Mouse (Mus musculus) small intestine, adult 2 months (tissue): ENCODE measurements around the gene Smug1. TPM values are rescaled to one million over a fixed set of nuclear protein-coding genes. Genes with fewer than 3 reads are reported as not detected.

Source experiments
- H3K27ac ChIP-seq: fragments of 200-500 bp; 2 replicates; pipeline ENCODE4 v1.5.1; 2012; ENCODE audit warnings: low read depth, low read length, control low read depth, inconsistent platforms; ENCODE audit not compliant: insufficient read depth
- H3K27me3 ChIP-seq: fragments of 200-500 bp; 2 replicates; pipeline ENCODE4 v1.6.1; 2012; ENCODE audit warnings: mild to moderate bottlenecking, moderate library complexity, low read length, inconsistent platforms; ENCODE audit not compliant: control insufficient read depth, insufficient read depth
- H3K36me3 ChIP-seq: fragments of 200-500 bp; 2 replicates; pipeline ENCODE4 v1.6.1; 2012; ENCODE audit warnings: mild to moderate bottlenecking, low read length, control low read depth, inconsistent platforms; ENCODE audit not compliant: control insufficient read depth, insufficient read depth
- H3K4me1 ChIP-seq: fragments of 200-500 bp; 2 replicates; pipeline ENCODE4 v1.6.1; 2012; ENCODE audit warnings: low read length, inconsistent platforms, mixed read lengths; ENCODE audit not compliant: control insufficient read depth, insufficient read depth, insufficient read length
- H3K4me3 ChIP-seq: fragments of 200-500 bp; 2 replicates; pipeline ENCODE4 v1.5.1; 2012; ENCODE audit warnings: low read depth, mild to moderate bottlenecking, control low read depth, inconsistent platforms, low read length, moderate library complexity
- CTCF ChIP-seq: fragments of 200-500 bp; IDR thresholded peaks from 2 replicates; pipeline ENCODE4 v1.5.1; 2012; ENCODE audit warnings: low read depth, mild to moderate bottlenecking, control low read depth, inconsistent platforms, low read length, moderate library complexity, mixed read lengths; ENCODE audit not compliant: insufficient replicate concordance, insufficient read length; ENCODE audit errors: extremely low read depth
- POLR2A ChIP-seq: fragments of 200-500 bp; IDR thresholded peaks from 2 replicates; pipeline ENCODE4 v1.6.1; 2012; ENCODE audit warnings: low read depth, mild to moderate bottlenecking, control low read depth, inconsistent platforms, low read length, moderate library complexity
- WGBS: fragments of 180-500 bp; shearing (Covaris S2); methylation state at CpG from one replicate; pipeline ENCODE4 v1.1.7; 2018; 5-methylcytosine and 5-hydroxymethylcytosine counted together
- polyA plus RNA-seq: library from polyadenylated mRNA; depleted of rRNA; stranded (reverse); fragments of >200 nt; gene quantifications from 2 replicates; pipeline ENCODE4 v1.2.3, GENCODE M21; 2012

The Smug1 gene
- polyA plus RNA-seq, 1 experiment, result 9.8 TPM

DNA sequence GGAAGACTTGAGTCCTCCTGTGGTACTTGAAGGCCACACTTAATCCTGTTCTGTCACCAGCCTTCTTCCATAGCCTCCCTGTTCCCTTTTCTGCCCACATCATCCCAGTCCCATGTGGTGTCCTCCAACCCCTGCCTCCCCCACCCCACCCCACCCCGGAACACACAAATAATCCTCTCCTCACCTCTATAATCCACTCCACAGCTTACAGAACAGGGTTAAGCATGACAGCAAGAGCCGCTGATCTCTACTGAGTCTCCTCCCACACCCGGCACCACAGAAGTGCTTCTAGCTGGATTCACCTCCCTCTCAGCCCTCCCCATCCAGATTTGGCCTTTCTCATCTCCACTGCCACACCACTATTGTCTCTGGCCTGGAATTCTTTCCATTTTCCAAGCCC, 894 bp upstream of the Smug1 start:
- Histone ChIP-seq H3K4me1 (peaks cover 33% of the 10 kb centered on the region), H3K27me3 (peaks cover 29% of the 10 kb centered on the region), H3K36me3 (no peaks in the 10 kb centered on the region), H3K27ac (no peak overlapping the region), H3K4me3 (no peak overlapping the region)
- no peak for TF ChIP-seq POLR2A
- no peak for TF ChIP-seq CTCF
- WGBS, result 43% methylated on average over 3 of the region's 3 CpGs

DNA sequence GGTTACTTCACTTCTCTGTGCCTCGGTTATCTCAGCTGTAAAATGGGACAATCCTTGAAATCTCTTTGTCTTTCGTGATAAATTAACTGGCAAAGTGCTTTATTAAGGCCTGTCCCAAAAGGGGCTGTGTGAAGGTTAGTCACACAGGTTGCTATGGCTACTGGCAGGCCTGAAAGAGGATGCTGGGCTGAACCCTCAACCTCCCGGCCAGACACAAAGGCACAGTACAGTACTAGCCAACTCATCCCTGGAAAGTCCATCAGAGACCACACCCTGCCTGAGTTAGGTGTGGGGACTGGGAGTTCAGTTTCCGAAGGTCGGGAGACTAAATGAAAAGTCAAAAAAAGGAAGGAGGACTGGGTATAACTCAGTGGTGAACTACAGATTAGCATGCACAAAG, 968 bp downstream of the Smug1 start:
- Histone ChIP-seq H3K36me3 (no peaks in the 10 kb centered on the region), H3K4me3 (no peak overlapping the region), H3K27me3 (peaks cover 18% of the 10 kb centered on the region), H3K4me1 (peaks cover 25% of the 10 kb centered on the region), H3K27ac (no peak overlapping the region)
- WGBS, result 50% methylated on average over 5 of the region's 5 CpGs
- TF ChIP-seq CTCF (no peak), POLR2A (no peak)

DNA sequence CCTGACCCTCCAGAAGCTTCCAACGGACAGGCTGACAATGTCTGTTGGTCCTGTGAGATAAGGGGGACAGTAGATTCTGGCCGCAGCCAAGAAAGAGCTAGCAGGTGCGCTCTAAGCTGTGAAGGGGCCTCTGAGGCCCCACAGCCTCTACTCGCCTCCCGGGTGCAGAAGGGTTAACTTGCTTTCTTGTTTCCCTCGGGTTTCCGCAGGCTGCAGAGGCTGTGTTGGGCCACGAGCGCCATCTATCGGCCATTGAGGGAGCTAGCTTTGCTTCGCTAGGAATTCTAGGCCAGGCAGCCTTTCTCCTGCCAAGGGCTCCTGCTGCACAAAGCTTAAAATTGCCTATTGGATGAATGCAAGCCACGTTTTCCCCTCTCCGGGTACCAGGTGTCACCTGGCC, 1.5 kb downstream of the Smug1 start:
- no peak overlapping the region for H3K4me3 ChIP-seq
- no peaks in the 10 kb centered on the region for H3K36me3 ChIP-seq
- peak; percentile 94 for TF ChIP-seq CTCF
- TF ChIP-seq POLR2A, result no peak
- WGBS, result 1% methylated on average over 13 of the region's 13 CpGs
- peaks cover 13% of the 10 kb centered on the region for H3K27me3 ChIP-seq
- peaks cover 24% of the 10 kb centered on the region for H3K4me1 ChIP-seq
- H3K27ac ChIP-seq, result no peak overlapping the region

DNA sequence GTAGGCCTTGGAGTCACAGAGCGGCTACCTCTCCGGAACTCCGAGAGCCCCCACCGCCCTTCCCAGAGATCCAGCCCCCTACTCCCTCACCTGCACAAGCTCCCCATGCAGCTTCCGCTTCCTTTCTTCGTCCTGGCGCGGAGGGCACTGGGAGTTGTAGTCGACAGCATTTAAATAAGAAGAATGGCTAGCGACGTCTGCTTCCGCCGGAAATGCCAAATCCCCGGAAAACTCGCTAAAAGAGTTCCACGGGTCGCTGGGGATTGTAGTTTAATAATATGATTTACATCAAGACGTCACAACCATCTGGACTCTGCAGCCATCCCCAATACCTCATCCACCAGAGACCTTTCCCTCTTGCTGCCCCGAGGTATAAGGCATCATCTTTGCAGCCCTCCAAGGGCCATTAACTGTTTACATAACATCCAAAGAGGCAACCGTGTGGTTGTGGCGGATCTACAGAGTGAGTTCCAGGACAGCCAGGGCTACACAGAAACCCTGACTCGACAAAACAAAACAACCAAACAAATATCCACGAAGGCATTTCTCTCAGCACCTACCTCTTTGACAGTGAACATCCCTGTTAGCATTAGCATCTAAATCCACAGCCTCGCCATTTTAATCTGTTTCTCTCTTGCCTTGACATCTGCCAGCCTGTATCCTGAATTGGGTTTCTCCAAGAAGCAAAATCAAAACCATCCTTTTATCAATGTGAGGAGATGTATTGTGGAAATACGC, 3.5 kb downstream of the Smug1 start:
- 8% methylated on average over 25 of the region's 25 CpGs for WGBS
- TF ChIP-seq CTCF, result no peak
- 0 out of 2 replicates have a peak, but pooled peaks have one; percentile 20 for TF ChIP-seq POLR2A
- peak overlapping the region; percentile 89 for H3K4me3 ChIP-seq
- H3K36me3 ChIP-seq, result no peaks in the 10 kb centered on the region
- H3K4me1 ChIP-seq, result peaks cover 8% of the 10 kb centered on the region
- H3K27ac ChIP-seq, result no peak overlapping the region
- H3K27me3 ChIP-seq, result no peaks in the 10 kb centered on the region

DNA sequence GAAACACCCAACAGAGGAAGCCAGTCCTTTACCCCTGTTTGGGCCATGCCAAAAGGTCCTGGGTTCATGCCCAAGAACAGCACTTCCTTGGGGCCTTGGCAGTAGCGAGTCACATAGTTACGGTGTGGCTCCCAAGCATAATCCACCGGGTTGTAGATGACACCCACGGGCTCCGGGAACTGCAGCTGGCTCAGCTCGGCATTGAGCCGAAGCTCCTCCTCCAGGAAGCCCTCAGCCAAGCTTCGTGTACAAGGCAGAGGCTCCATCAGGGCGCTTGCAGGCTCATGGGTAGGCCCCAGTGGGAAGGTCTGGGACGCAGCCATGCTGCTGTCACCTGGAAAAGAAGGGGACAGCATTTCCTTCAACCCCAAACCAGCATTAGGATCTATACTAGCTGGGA, 9.3 kb downstream of the Smug1 start:
- no peak for TF ChIP-seq CTCF
- TF ChIP-seq POLR2A, result no peak
- 79% methylated on average over 10 of the region's 10 CpGs for WGBS
- Histone ChIP-seq H3K4me1 (no peaks in the 10 kb centered on the region), H3K36me3 (peaks cover 9% of the 10 kb centered on the region), H3K27me3 (no peaks in the 10 kb centered on the region), H3K27ac (no peak overlapping the region), H3K4me3 (no peak overlapping the region)

DNA sequence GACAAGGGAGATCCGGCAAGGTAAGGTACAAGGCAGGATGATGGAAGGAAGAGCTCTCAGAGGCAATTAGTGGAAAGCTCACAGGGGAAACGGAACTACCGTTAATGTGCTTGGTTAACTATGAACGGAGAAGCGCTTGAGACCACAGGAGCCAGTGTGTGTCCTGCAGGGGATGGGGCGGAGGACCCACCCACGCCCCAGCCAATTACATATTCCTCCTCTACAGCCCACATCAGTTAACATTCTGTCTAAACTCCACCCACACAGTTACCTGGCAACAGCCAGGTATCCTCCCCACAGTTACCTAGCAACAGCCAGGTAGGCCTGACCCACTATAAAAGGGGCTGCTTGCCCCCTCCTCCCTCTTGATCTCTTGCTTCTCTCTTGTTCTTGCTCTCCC, 10.0 kb downstream of the Smug1 start:
- Histone ChIP-seq H3K4me3 (no peak overlapping the region), H3K36me3 (peaks cover 9% of the 10 kb centered on the region), H3K27ac (no peak overlapping the region), H3K4me1 (no peaks in the 10 kb centered on the region), H3K27me3 (no peaks in the 10 kb centered on the region)
- TF ChIP-seq CTCF (no peak), POLR2A (no peak)
- WGBS, result 88% methylated on average over 7 of the region's 7 CpGs

DNA sequence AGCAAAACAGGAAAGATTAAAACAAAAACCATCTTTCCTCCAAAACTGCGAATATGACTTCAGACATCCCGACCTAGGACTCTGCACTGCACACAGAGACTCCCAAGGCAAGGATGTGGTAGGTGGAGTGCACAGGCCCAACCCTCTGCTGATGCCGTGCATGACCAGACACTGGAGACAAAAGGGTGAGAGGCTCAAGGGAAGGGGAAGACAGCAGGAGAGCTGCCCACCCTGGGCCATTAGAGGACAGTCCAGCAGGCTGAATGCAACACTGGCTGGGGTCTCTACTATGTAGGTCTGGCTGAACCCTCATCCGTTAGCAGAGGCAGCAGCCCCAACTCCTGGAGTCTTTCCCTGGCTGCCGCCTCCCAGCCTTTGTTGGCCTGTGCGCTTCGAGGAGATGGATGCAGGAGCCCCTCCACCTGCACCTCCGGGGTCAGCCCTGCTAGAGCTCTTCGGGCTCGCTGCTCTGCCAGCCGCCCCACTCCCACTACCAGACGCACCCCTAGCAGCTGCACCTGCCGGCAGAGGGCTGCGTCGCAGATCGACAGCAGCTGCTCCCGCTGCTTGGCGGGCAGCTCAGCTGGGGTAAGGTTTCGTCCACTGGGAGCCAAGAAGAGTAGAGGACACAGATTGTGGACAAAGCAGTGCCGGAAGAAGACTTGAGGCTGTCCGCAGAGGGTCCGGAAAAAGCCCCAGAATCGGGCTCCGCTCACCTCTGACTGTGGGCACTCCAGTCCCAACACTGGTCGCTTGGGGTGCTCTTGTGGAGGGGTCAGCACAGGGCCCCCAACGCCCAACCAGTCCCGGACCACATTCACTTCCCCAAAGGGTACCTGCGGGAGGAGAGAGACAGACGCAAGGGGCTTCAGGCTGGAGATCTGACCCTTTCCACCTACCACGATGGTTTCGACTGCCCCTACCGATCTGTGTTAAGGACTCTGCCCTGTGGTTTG, 11.2 kb downstream of the Smug1 start:
- 82% methylated on average over 32 of the region's 32 CpGs for WGBS

More for the DNA sequence above, 11.2 kb downstream of the Smug1 start:
- Histone ChIP-seq H3K36me3 (peaks cover 9% of the 10 kb centered on the region), H3K4me1 (no peaks in the 10 kb centered on the region), H3K4me3 (no peak overlapping the region), H3K27me3 (no peaks in the 10 kb centered on the region), H3K27ac (no peak overlapping the region)
- TF ChIP-seq POLR2A (no peak), CTCF (no peak)
